Mouse (Mus musculus) embryo, embryonic 11 days (tissue): Measurements from ENCODE around the gene Atf6.

Experiments
- DNase-seq: peaks from one replicate; pipeline ENCODE4 v3.0.0-alpha.2; 2015

Gene Atf6

GRCm38 (mm10) chr1:170655280-170655917 is 212.2 kb downstream of the Atf6 start:
- DNase-seq = peak; percentile 45
